Mouse (Mus musculus) kidney, postnatal 4 days (tissue): Measurements from ENCODE around the gene Mark2.
A peak's percentile ranks its signal among the peaks of the same experiment; 100 is the strongest.

ENCODE experiments used
- DNase-seq, 2 experiments: peaks; one replicate each; pipeline ENCODE4 v3.0.0; 2021; ENCODE audit warnings: mixed read lengths in 2 of 2

The Mark2 gene

GRCm38 (mm10) chr19:7294098-7294876 is 47.4 kb downstream of the Mark2 start:
- peak in 1 of 2 experiments; percentile 56 for DNase-seq

GRCm38 (mm10) chr19:7291958-7292709 is 49.5 kb downstream of the Mark2 start:
- DNase-seq: no peak

GRCm38 (mm10) chr19:7289767-7290166 is 51.9 kb downstream of the Mark2 start:
- no peak for DNase-seq

- DNase-seq: no peak
Measured at GRCm38 (mm10) chr19:7288288-7288687, 53.4 kb downstream of the Mark2 start.

- DNase-seq: no peak
Measured at GRCm38 (mm10) chr19:7286563-7287315, 54.9 kb downstream of the Mark2 start.

GRCm38 (mm10) chr19:7280557-7281330 is 60.9 kb downstream of the Mark2 start:
- DNase-seq: no peak

GRCm38 (mm10) chr19:7279114-7279513 is 62.5 kb downstream of the Mark2 start:
- peak; percentile 63 to 78 for DNase-seq

- DNase-seq: no peak
Measured at GRCm38 (mm10) chr19:7278200-7278906, 63.3 kb downstream of the Mark2 start.

GRCm38 (mm10) chr19:7276796-7277195 is 64.9 kb downstream of the Mark2 start:
- no peak for DNase-seq

GRCm38 (mm10) chr19:7276053-7276659 is 65.5 kb downstream of the Mark2 start:
- no peak for DNase-seq

- DNase-seq: no peak
Measured at GRCm38 (mm10) chr19:7275131-7275789, 66.4 kb downstream of the Mark2 start.

GRCm38 (mm10) chr19:7274326-7274990 is 67.2 kb downstream of the Mark2 start:
- no peak for DNase-seq

GRCm38 (mm10) chr19:7273486-7273885 is 68.2 kb downstream of the Mark2 start:
- no peak for DNase-seq

- DNase-seq: peak in 1 of 2 experiments; percentile 48
Measured at GRCm38 (mm10) chr19:7269290-7270044, 72.2 kb downstream of the Mark2 start.

GRCm38 (mm10) chr19:7268722-7269090 is 73.0 kb downstream of the Mark2 start:
- DNase-seq: peak; percentile 90 to 93

- DNase-seq: peak; percentile 89 to 94
Measured at GRCm38 (mm10) chr19:7267781-7268721, 73.6 kb downstream of the Mark2 start.

GRCm38 (mm10) chr19:7267091-7267741 is 74.4 kb downstream of the Mark2 start, which contains the start of gene Rcor2:
TSS of gene Rcor2 (plus strand) at chr19:7267325.
- peak; percentile 74 to 85 for DNase-seq

GRCm38 (mm10) chr19:7266421-7266831 is 75.2 kb downstream of the Mark2 start:
- DNase-seq: no peak
